Mouse (Mus musculus): Measurements from ENCODE around the gene Snrnp48.

Snrnp48 gene

GRCm38 (mm10) chr13:38269055-38269692 is 64.4 kb downstream of the Snrnp48 start:
- DNase-seq (ENCODE audit: low spot score), result no peak

- DNase-seq (ENCODE audit: low spot score), result no peak
Observed at GRCm38 (mm10) chr13:38272624-38273023, 67.9 kb downstream of the Snrnp48 start.
